Mouse (Mus musculus) thymus, adult 18-20 months (tissue): ENCODE measurements around the gene Cux1.

Experiments used
- DNase-seq, 2 experiments: peaks; one replicate each; pipeline ENCODE4 v3.0.0; 2022; ENCODE audit warnings: mixed read lengths in 2 of 2

Cux1 gene

GRCm38 (mm10) chr5:136567176-136568025, at the start of gene Cux1:
Cux1 (minus strand) TSS chr5:136567490.
- peak; percentile 75 to 78 for DNase-seq

GRCm38 (mm10) chr5:136612391-136612790, 45.1 kb upstream of the Cux1 start:
- DNase-seq = no peak

GRCm38 (mm10) chr5:136608814-136609434, 41.6 kb upstream of the Cux1 start:
- DNase-seq = no peak

GRCm38 (mm10) chr5:136605144-136605543, 37.9 kb upstream of the Cux1 start:
- no peak for DNase-seq

GRCm38 (mm10) chr5:136603176-136603964, 36.1 kb upstream of the Cux1 start:
- DNase-seq = no peak

GRCm38 (mm10) chr5:136600511-136600910, 33.2 kb upstream of the Cux1 start:
- DNase-seq = no peak

- no peak for DNase-seq
Measured at GRCm38 (mm10) chr5:136594896-136595540, 27.7 kb upstream of the Cux1 start.

GRCm38 (mm10) chr5:136591816-136592499, 24.7 kb upstream of the Cux1 start:
- no peak for DNase-seq

- DNase-seq = no peak
Measured at GRCm38 (mm10) chr5:136589002-136589401, 21.7 kb upstream of the Cux1 start.

GRCm38 (mm10) chr5:136588471-136588870, 21.2 kb upstream of the Cux1 start:
- DNase-seq = no peak

- no peak for DNase-seq
Measured at GRCm38 (mm10) chr5:136584676-136585285, 17.5 kb upstream of the Cux1 start.

GRCm38 (mm10) chr5:136583666-136584464, 16.6 kb upstream of the Cux1 start:
- no peak for DNase-seq

GRCm38 (mm10) chr5:136583256-136583655, 16.0 kb upstream of the Cux1 start:
- DNase-seq = no peak

GRCm38 (mm10) chr5:136582201-136582600, 14.9 kb upstream of the Cux1 start:
- DNase-seq = no peak

GRCm38 (mm10) chr5:136581625-136582024, 14.3 kb upstream of the Cux1 start:
- no peak for DNase-seq

GRCm38 (mm10) chr5:136581166-136581565, 13.9 kb upstream of the Cux1 start:
- DNase-seq = peak; percentile 42 to 52

GRCm38 (mm10) chr5:136578201-136578600, 10.9 kb upstream of the Cux1 start:
- no peak for DNase-seq

- no peak for DNase-seq
Measured at GRCm38 (mm10) chr5:136570171-136570570, 2.9 kb upstream of the Cux1 start.

- peak; percentile 68 to 71 for DNase-seq
Measured at GRCm38 (mm10) chr5:136568776-136569175, 1.5 kb upstream of the Cux1 start.

GRCm38 (mm10) chr5:136568026-136568765, 906 bp upstream of the Cux1 start:
- DNase-seq = peak; percentile 46 to 61
